Mouse (Mus musculus): Measurements from ENCODE around the gene Gm20605.

- TF ChIP-seq CTCF (IDR thresholded peaks at IDR 0.05; ENCODE audit: low read depth, low read length) = no peak
- no peak for TF ChIP-seq POLR2A (IDR thresholded peaks at IDR 0.05; ENCODE audit: borderline replicate concordance, low read depth, low read length)
Observed at GRCm38 (mm10) chr5:137639472-137639871, 10.5 kb downstream of the Gm20605 start.
